Mouse (Mus musculus) hindbrain, embryonic 11.5 days (tissue): ENCODE results near the gene R3hdml. TPM values are rescaled to one million over a fixed set of nuclear protein-coding genes. Genes with fewer than 3 reads are reported as not detected.

Source experiments
- ATAC-seq: fragments of 200-750 bp; cut with Nextera tagmentation; 2 replicates; pipeline ENCODE4 v1.8.0; 2017; ENCODE audit warnings: mild to moderate bottlenecking, moderate TSS enrichment, moderate library complexity; ENCODE audit not compliant: low FRiP score
- DNase-seq: peaks from one replicate; pipeline ENCODE4 v3.0.0-alpha.2; 2015; ENCODE audit warnings: low spot score
- H3K27ac ChIP-seq: fragments of 300-500 bp; sonication (generic); 2 replicates; pipeline ENCODE4 v1.5.1; 2014; ENCODE audit warnings: mild to moderate bottlenecking, low read depth, low read length
- H3K27me3 ChIP-seq: fragments of 300-500 bp; sonication (generic); 2 replicates; pipeline ENCODE4 v1.6.1; 2014; ENCODE audit warnings: mild to moderate bottlenecking, low read length, moderate library complexity, mixed read lengths; ENCODE audit not compliant: control insufficient read depth, insufficient read depth
- H3K36me3 ChIP-seq: fragments of 300-500 bp; sonication (generic); 2 replicates; pipeline ENCODE4 v1.6.1; 2014; ENCODE audit warnings: mild to moderate bottlenecking, low read length, moderate library complexity, mixed read lengths; ENCODE audit not compliant: control insufficient read depth, insufficient read depth
- H3K4me1 ChIP-seq: fragments of 300-500 bp; sonication (generic); replicated peaks from 2 replicates; pipeline ENCODE4 v1.6.1; 2014; ENCODE audit warnings: low read length, mixed read lengths; ENCODE audit not compliant: control insufficient read depth, insufficient read depth
- H3K4me2 ChIP-seq: fragments of 300-500 bp; sonication (generic); replicated peaks from 2 replicates; pipeline ENCODE4 v1.6.1; 2014; ENCODE audit warnings: mild to moderate bottlenecking, low read depth, low read length
- H3K4me3 ChIP-seq: fragments of 300-500 bp; sonication (generic); 2 replicates; pipeline ENCODE4 v1.5.1; 2014; ENCODE audit warnings: low read depth, low read length
- H3K9ac ChIP-seq: fragments of 300-500 bp; sonication (generic); 2 replicates; pipeline ENCODE4 v1.6.1; 2014; ENCODE audit warnings: low read depth, low read length
- H3K9me3 ChIP-seq: fragments of 300-500 bp; sonication (generic); 2 replicates; pipeline ENCODE4 v1.6.1; 2016; ENCODE audit warnings: low read length; ENCODE audit not compliant: control insufficient read depth
- WGBS: fragments of 180-500 bp; shearing (Covaris S2); extraction: QIAGEN DNeasy Blood & Tissue Kit; methylation state at CpG from one replicate; pipeline ENCODE4 v1.1.7; 2014; 5-methylcytosine and 5-hydroxymethylcytosine counted together
- polyA plus RNA-seq: library from polyadenylated mRNA; unstranded; fragments of >200 nt; fragmentation: Nextera tagmentation; extraction: Ambion mirVana; gene quantifications from 2 replicates; pipeline ENCODE4 v1.2.1, GENCODE M21; 2014

The R3hdml gene
- polyA plus RNA-seq, 1 experiment from 2014 or later, result 0.15 TPM

DNA sequence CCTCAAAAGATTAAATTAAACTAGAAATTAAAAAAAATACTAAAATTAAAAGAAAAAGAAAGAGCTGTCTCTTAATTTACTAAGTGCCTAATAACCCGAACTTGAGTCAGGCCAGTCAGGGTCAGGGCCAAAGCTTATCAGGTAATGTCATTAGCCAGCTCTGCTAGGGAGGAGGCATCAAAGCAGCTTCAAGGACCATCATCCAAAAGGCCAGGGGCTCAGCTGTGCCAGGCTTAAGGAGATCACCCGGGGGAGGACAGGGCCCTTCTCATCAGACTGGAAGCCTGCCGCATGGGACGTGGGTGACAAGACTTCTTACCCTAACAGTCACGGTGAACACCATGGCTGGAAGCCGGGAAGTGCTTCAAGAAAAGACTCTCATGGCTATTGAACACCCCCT is 24.5 kb upstream of the R3hdml start:
- ATAC-seq (no peak), DNase-seq (no peak)
- H3K4me2 ChIP-seq, result no peak overlapping the region
- no peak overlapping the region for H3K27ac ChIP-seq
- H3K36me3 ChIP-seq, result no peaks in the 10 kb centered on the region
- H3K27me3 ChIP-seq, result no peaks in the 10 kb centered on the region
- H3K9me3 ChIP-seq, result no peaks in the 10 kb centered on the region
- H3K4me1 ChIP-seq, result peaks cover 5% of the 10 kb centered on the region; the same call in 1 of the 2 replicates
- no peak overlapping the region for H3K9ac ChIP-seq
- 94% methylated on average over 6 of the region's 6 CpGs for WGBS
- H3K4me3 ChIP-seq, result no peak overlapping the region

GRCm38 (mm10) chr2:163468866-163469265 is 23.3 kb upstream of the R3hdml start:
- WGBS, result 91% methylated on average over 6 of the region's 6 CpGs
- H3K9me3 ChIP-seq, result no peaks in the 10 kb centered on the region
- H3K4me1 ChIP-seq, result peaks cover 5% of the 10 kb centered on the region; the same call in 1 of the 2 replicates
- no peak for ATAC-seq
- H3K4me3 ChIP-seq, result no peak overlapping the region
- H3K9ac ChIP-seq, result no peak overlapping the region
- DNase-seq, result no peak
- no peaks in the 10 kb centered on the region for H3K27me3 ChIP-seq
- H3K4me2 ChIP-seq, result no peak overlapping the region
- H3K27ac ChIP-seq, result no peak overlapping the region
- no peaks in the 10 kb centered on the region for H3K36me3 ChIP-seq

GRCm38 (mm10) chr2:163469711-163470110 is 22.4 kb upstream of the R3hdml start:
- H3K4me3 ChIP-seq, result no peak overlapping the region

DNA sequence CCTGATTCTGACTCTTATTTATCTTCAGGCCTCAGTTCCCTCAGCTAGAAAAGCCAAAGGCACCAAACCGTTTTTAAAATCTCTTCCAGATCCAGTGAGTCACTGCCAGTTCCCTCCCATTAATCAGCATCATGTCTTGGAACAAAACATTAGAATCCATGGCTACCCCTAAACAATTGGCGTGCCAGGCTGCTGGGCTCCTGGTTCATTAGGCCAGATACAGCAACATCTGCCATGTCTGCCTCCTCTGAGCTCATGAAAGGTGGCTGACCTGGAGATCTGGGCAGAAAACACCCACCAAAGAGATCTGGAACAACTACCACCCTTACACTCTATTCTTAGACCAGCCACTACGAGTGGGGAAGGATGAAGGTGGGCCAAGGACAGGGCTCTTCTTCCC is 21.0 kb upstream of the R3hdml start:
- peaks cover 5% of the 10 kb centered on the region; the same call in 1 of the 2 replicates for H3K4me1 ChIP-seq
- no peak for DNase-seq
- H3K4me3 ChIP-seq, result peak overlapping the region; percentile 86; the same call in 1 of the 2 replicates
- no peak overlapping the region for H3K27ac ChIP-seq
- no peaks in the 10 kb centered on the region for H3K36me3 ChIP-seq
- H3K27me3 ChIP-seq, result no peaks in the 10 kb centered on the region
- ATAC-seq, result no peak
- peak overlapping the region; percentile 89; the same call in 1 of the 2 replicates for H3K4me2 ChIP-seq
- H3K9ac ChIP-seq, result no peak overlapping the region
- WGBS, result 58% methylated on average over 3 of the region's 3 CpGs
- H3K9me3 ChIP-seq, result no peaks in the 10 kb centered on the region

More at GRCm38 (mm10) chr2:163469711-163470110, 22.4 kb upstream of the R3hdml start:
- no peak overlapping the region for H3K4me2 ChIP-seq
- no peak overlapping the region for H3K9ac ChIP-seq
- no peak for DNase-seq
- H3K9me3 ChIP-seq, result no peaks in the 10 kb centered on the region
- ATAC-seq, result no peak
- no peaks in the 10 kb centered on the region for H3K36me3 ChIP-seq
- H3K4me1 ChIP-seq, result peaks cover 5% of the 10 kb centered on the region; the same call in 1 of the 2 replicates
- no peak overlapping the region for H3K27ac ChIP-seq
- WGBS, result 97% methylated on average over 15 of the region's 15 CpGs
- no peaks in the 10 kb centered on the region for H3K27me3 ChIP-seq

GRCm38 (mm10) chr2:163471710-163472465 is 20.2 kb upstream of the R3hdml start:
- H3K27ac ChIP-seq, result no peak overlapping the region
- DNase-seq, result no peak
- 5% methylated on average over 36 of the region's 36 CpGs for WGBS

DNA sequence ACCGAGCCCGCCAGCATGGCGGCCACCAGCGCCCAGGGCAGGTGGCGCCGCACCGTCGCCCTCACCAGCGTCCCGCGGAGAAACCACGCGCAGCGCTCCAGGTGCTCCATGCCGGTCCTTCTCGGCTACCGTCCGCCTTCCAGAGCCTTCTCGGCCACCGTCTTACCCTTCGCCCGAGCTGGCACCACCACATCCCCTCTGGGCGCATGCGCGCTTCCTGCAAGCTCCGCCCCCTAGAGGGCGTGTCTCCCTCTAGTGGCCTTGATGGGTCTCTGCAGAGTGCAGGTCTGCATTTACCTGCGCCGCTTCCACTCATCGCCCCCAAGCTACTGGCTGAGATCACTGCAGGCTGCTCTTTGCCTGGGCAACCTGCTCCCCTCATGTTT is 19.7 kb upstream of the R3hdml start, which contains the start of gene Fitm2:
Gene Fitm2 (minus strand): TSS at position 164 of the 386 bp plus-strand sequence.
- ATAC-seq, result peak; percentile 90

More at GRCm38 (mm10) chr2:163471710-163472465, 20.2 kb upstream of the R3hdml start:
- ATAC-seq, result peak; percentile 78
- Histone ChIP-seq H3K4me3 (peak overlapping the region; percentile 86), H3K9me3 (no peaks in the 10 kb centered on the region), H3K36me3 (no peaks in the 10 kb centered on the region), H3K4me2 (peak overlapping the region; percentile 89), H3K4me1 (peaks cover 5% of the 10 kb centered on the region; the same call in 1 of the 2 replicates), H3K9ac (peak overlapping the region; percentile 85), H3K27me3 (no peaks in the 10 kb centered on the region)

DNA sequence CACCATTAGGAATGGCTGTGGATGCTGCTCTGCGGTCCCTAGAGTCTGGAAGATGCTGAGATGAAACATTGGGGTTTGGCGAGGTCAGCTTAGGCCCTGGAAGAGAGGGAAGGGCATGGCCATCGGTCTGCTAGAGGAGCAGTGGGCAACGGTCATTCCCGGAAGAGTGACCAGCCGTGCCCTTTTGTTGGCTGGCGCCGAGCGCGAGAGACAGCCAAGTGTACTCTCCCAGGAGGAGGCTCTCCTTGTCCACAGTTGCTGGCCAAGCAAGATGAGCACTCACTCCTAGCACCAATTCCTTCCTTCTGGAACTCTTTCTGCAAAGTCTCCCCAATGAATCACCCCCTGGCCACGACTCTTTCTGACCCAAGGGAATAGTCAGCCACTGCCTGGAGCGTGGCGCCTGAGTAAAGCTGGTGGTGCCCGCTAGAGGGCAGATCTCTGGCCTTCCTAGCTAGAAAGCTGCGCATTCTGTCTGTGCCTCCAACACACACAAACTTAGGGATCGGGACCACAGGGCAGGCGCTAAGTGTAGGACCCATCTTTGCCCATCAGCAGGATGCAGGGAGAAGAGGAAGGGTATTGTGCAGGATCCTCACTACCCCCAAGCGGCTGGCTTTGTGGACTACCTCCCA is 11.8 kb upstream of the R3hdml start:
- no peak overlapping the region for H3K4me3 ChIP-seq
- H3K9me3 ChIP-seq, result no peaks in the 10 kb centered on the region
- 0 out of 2 replicates have a peak, but pooled peaks cover 3% of the 10 kb centered on the region for H3K4me1 ChIP-seq
- WGBS, result 50% methylated on average over 18 of the region's 18 CpGs
- ATAC-seq, result no peak
- H3K4me2 ChIP-seq, result no peak overlapping the region
- H3K36me3 ChIP-seq, result no peaks in the 10 kb centered on the region
- no peak overlapping the region for H3K27ac ChIP-seq
- peaks cover 10% of the 10 kb centered on the region for H3K27me3 ChIP-seq
- H3K9ac ChIP-seq, result no peak overlapping the region
- DNase-seq, result peak; percentile 37

More for the DNA sequence above, 19.7 kb upstream of the R3hdml start, which contains the start of gene Fitm2:
- peak within 1 kb of the TSS; percentile 86 for H3K4me3 ChIP-seq
- peak within 1 kb of the TSS; percentile 85 for H3K9ac ChIP-seq
- no peaks in the 10 kb centered on the region for H3K36me3 ChIP-seq
- H3K27ac ChIP-seq, result no peak within 1 kb of the TSS
- peak within 1 kb of the TSS; percentile 89 for H3K4me2 ChIP-seq
- no peaks in the 10 kb centered on the region for H3K9me3 ChIP-seq
- 0% methylated on average over 30 of the region's 30 CpGs for WGBS
- peaks cover 5% of the 10 kb centered on the region; the same call in 1 of the 2 replicates for H3K4me1 ChIP-seq
- no peaks in the 10 kb centered on the region for H3K27me3 ChIP-seq
- peak; percentile 99 for DNase-seq

DNA sequence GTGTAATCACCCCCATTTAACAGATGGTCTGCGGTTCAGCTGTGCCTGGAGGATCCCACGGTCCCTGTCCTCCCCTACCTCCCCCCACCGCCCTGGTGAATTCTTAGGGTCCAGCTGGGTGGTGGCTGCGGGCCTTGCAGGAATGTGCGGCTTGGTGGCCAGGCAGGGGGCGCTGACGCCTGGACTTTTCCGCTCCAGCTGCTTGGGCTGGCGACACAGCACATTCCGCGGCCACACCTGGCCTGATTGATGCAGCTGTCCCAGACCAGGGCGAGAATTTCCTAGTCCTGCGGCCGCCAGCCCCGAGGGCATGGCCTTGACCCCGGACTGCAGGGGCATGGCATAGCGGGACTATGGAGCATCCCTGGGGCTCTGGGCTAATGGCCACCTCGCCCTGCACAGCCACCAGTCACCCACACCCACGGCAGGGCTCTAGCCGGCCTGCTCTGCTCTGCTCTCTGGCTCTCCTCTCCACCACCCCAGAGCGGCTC is 10.5 kb upstream of the R3hdml start:
- WGBS, result under 1% methylated on average over 20 of the region's 21 CpGs
- H3K4me2 ChIP-seq, result peak overlapping the region; percentile 38
- ATAC-seq (no peak), DNase-seq (peak; percentile 57)
- peak overlapping the region; percentile 23 for H3K4me3 ChIP-seq
- H3K9me3 ChIP-seq, result no peaks in the 10 kb centered on the region
- peak overlapping the region; percentile 15; the same call in 1 of the 2 replicates for H3K9ac ChIP-seq
- no peak overlapping the region for H3K27ac ChIP-seq
- peaks cover 10% of the 10 kb centered on the region for H3K27me3 ChIP-seq
- H3K36me3 ChIP-seq, result no peaks in the 10 kb centered on the region
- 0 out of 2 replicates have a peak, but pooled peaks cover 3% of the 10 kb centered on the region for H3K4me1 ChIP-seq
